Mouse (Mus musculus): ENCODE data around the gene Gnb2. TPM values are rescaled to one million over a fixed set of nuclear protein-coding genes. Genes with fewer than 3 reads are reported as not detected.

Gnb2 gene
- polyA plus RNA-seq, 1 experiment from 2014 or later, result 440 TPM

GRCm38 (mm10) chr5:137541768-137542540, 8.6 kb upstream of the Gnb2 start:
- no peak for TF ChIP-seq CTCF (IDR thresholded peaks at IDR 0.05; ENCODE audit: low read depth)
- Histone ChIP-seq H3K27ac (ENCODE audit: low read depth) (no peak overlapping the region), H3K4me1 (ENCODE audit: insufficient read depth) (no peaks in the 10 kb centered on the region), H3K27me3 (ENCODE audit: insufficient read depth, low read length) (no peaks in the 10 kb centered on the region), H3K9ac (no peak overlapping the region), H3K4me2 (no peak overlapping the region), H3K9me3 (ENCODE audit: low read depth, low read length) (no peaks in the 10 kb centered on the region), H3K36me3 (ENCODE audit: insufficient read depth) (no peaks in the 10 kb centered on the region), H3K4me3 (ENCODE audit: low read depth, low read length) (no peak overlapping the region)
- DNase-seq (no peak), ATAC-seq (ENCODE audit: insufficient read depth) (no peak)
- 63% methylated on average over 5 of the region's 5 CpGs for WGBS

DNA sequence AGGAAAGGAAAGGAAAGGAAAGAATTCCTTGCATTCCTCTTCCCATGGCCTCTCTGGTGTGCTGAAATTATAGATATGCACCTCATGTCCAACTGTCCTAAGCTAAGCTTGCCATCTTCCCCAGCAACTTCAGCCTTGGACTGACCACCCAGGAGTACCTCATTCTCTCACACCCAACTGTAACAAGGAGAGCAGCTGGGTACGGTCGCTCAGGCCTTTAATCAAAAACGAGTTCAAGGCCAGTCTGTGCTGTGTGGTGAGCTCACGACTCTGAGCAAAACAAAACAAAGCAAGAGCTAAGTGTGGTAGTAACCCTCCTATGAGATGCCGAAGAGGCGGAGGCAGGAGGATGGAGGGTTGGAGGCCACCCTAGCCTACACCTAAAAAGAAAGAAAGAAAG, 7.7 kb upstream of the Gnb2 start:
- WGBS, result 67% methylated on average over 6 of the region's 6 CpGs
- H3K9ac ChIP-seq, result no peak overlapping the region
- H3K4me1 ChIP-seq (ENCODE audit: insufficient read depth), result no peaks in the 10 kb centered on the region
- no peak overlapping the region for H3K4me3 ChIP-seq (ENCODE audit: low read depth, low read length)
- H3K4me2 ChIP-seq, result no peak overlapping the region
- no peaks in the 10 kb centered on the region for H3K36me3 ChIP-seq (ENCODE audit: insufficient read depth)
- ATAC-seq (ENCODE audit: insufficient read depth) (no peak), DNase-seq (no peak)
- no peak for TF ChIP-seq CTCF (IDR thresholded peaks at IDR 0.05; ENCODE audit: low read depth)
- H3K27ac ChIP-seq (ENCODE audit: low read depth), result no peak overlapping the region
- H3K27me3 ChIP-seq (ENCODE audit: insufficient read depth, low read length), result no peaks in the 10 kb centered on the region
- H3K9me3 ChIP-seq (ENCODE audit: low read depth, low read length), result no peaks in the 10 kb centered on the region

DNA sequence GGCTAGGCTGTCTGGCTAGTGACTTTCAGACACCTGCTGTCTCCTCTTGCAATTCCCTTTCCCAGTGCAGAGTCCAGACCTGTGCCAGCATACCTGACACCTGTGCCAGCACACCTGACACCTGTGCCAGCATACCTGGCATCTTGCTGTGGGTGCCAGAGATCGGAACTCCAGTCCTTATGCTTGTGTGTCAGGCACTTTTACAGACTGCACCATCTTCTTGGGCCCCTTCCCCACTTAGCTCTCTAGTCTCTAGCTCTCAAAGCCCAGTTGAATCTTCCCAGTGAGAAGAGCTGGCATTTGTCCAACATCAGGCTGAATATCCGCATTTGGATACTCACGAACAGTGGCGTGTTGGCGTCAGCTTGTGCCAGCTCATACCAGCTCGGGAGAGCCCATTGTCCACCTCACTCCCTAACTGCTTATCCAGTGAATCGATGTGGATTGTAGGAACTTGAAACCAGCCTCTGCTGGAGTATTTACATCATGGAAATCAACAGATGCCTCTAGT, 6.0 kb upstream of the Gnb2 start:
- Histone ChIP-seq H3K4me2 (no peak overlapping the region), H3K4me1 (ENCODE audit: insufficient read depth) (no peaks in the 10 kb centered on the region), H3K27me3 (ENCODE audit: insufficient read depth, low read length) (no peaks in the 10 kb centered on the region), H3K9ac (no peak overlapping the region), H3K4me3 (ENCODE audit: low read depth, low read length) (no peak overlapping the region), H3K9me3 (ENCODE audit: low read depth, low read length) (no peaks in the 10 kb centered on the region), H3K27ac (ENCODE audit: low read depth) (no peak overlapping the region), H3K36me3 (ENCODE audit: insufficient read depth) (no peaks in the 10 kb centered on the region)
- DNase-seq (peak; percentile 74), ATAC-seq (ENCODE audit: insufficient read depth) (no peak)
- WGBS, result 43% methylated on average over 7 of the region's 7 CpGs
- no peak for TF ChIP-seq CTCF (IDR thresholded peaks at IDR 0.05; ENCODE audit: low read depth)

- H3K4me3 ChIP-seq (ENCODE audit: low read depth, low read length), result no peak overlapping the region
- no peak for ATAC-seq (ENCODE audit: insufficient read depth)
Measured at GRCm38 (mm10) chr5:137537461-137537860, 4.2 kb upstream of the Gnb2 start.

GRCm38 (mm10) chr5:137535318-137535717, 2.0 kb upstream of the Gnb2 start:
- H3K27me3 ChIP-seq (ENCODE audit: insufficient read depth, low read length), result no peaks in the 10 kb centered on the region
- peaks cover 5% of the 10 kb centered on the region; the same call in 1 of the 2 replicates for H3K4me1 ChIP-seq (ENCODE audit: insufficient read depth)
- TF ChIP-seq CTCF (IDR thresholded peaks at IDR 0.05; ENCODE audit: low read depth), result no peak
- H3K4me3 ChIP-seq (ENCODE audit: low read depth, low read length), result no peak overlapping the region
- no peak overlapping the region for H3K9ac ChIP-seq
- ATAC-seq (ENCODE audit: insufficient read depth) (no peak), DNase-seq (no peak)
- no peak overlapping the region for H3K27ac ChIP-seq (ENCODE audit: low read depth)
- no peaks in the 10 kb centered on the region for H3K9me3 ChIP-seq (ENCODE audit: low read depth, low read length)
- no peak overlapping the region for H3K4me2 ChIP-seq
- 71% methylated on average over 9 of the region's 9 CpGs for WGBS
- H3K36me3 ChIP-seq (ENCODE audit: insufficient read depth), result peaks cover 2% of the 10 kb centered on the region

More at GRCm38 (mm10) chr5:137537461-137537860, 4.2 kb upstream of the Gnb2 start:
- Histone ChIP-seq H3K27ac (ENCODE audit: low read depth) (no peak overlapping the region), H3K9me3 (ENCODE audit: low read depth, low read length) (no peaks in the 10 kb centered on the region), H3K4me2 (no peak overlapping the region), H3K9ac (no peak overlapping the region), H3K4me1 (ENCODE audit: insufficient read depth) (0 out of 2 replicates have a peak, but pooled peaks cover 2% of the 10 kb centered on the region), H3K36me3 (ENCODE audit: insufficient read depth) (no peaks in the 10 kb centered on the region), H3K27me3 (ENCODE audit: insufficient read depth, low read length) (no peaks in the 10 kb centered on the region)
- DNase-seq, result no peak
- no peak for TF ChIP-seq CTCF (IDR thresholded peaks at IDR 0.05; ENCODE audit: low read depth)
- WGBS, result 44% methylated on average over 4 of the region's 4 CpGs

DNA sequence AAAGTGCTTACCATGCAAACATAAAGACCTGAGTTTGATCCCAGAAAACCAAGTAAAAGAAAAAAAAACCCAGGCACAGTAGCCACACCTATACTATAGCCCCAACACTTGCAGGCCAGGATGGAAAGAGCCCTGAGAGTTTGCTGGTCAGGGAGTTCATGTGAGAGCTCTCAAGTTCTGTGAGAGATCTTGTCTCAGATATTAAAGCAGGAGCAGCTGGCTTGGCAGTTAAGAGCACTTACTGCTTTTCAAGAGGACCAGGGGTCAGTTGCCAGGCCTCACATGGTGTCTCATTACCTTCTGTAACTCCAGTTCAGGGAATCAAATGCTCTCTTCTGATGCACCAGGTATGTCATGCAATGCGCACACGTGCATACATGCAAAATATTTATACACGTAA, 1.5 kb upstream of the Gnb2 start:
- Histone ChIP-seq H3K4me1 (ENCODE audit: insufficient read depth) (peaks cover 5% of the 10 kb centered on the region; the same call in 1 of the 2 replicates), H3K4me2 (no peak overlapping the region), H3K27ac (ENCODE audit: low read depth) (no peak overlapping the region), H3K36me3 (ENCODE audit: insufficient read depth) (peaks cover 8% of the 10 kb centered on the region), H3K4me3 (ENCODE audit: low read depth, low read length) (no peak overlapping the region), H3K9ac (no peak overlapping the region), H3K9me3 (ENCODE audit: low read depth, low read length) (no peaks in the 10 kb centered on the region), H3K27me3 (ENCODE audit: insufficient read depth, low read length) (no peaks in the 10 kb centered on the region)
- no peak for ATAC-seq (ENCODE audit: insufficient read depth)
- 77% methylated on average over 3 of the region's 3 CpGs for WGBS
- no peak for DNase-seq
- no peak for TF ChIP-seq CTCF (IDR thresholded peaks at IDR 0.05; ENCODE audit: low read depth)

DNA sequence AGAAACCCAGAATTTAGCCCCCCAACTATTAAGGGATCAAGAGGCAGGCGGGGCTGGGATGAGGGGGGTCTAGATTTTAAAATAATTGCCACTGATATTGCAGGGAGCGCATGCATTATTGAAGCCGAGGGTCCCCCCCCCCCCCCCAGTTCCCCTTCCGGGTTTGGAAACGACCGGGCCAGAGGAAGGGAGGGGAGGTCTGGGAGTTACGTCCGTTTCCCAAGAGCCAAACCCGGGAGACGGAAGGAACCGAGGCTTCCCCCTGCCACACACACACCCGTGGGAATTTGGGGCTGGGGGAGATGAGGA, 548 bp downstream of the Gnb2 start:
- peaks cover 5% of the 10 kb centered on the region; the same call in 1 of the 2 replicates for H3K4me1 ChIP-seq (ENCODE audit: insufficient read depth)
- peak overlapping the region; percentile 83 for H3K4me3 ChIP-seq (ENCODE audit: low read depth, low read length)
- H3K27me3 ChIP-seq (ENCODE audit: insufficient read depth, low read length), result no peaks in the 10 kb centered on the region
- no peaks in the 10 kb centered on the region for H3K9me3 ChIP-seq (ENCODE audit: low read depth, low read length)
- TF ChIP-seq CTCF (IDR thresholded peaks at IDR 0.05; ENCODE audit: low read depth), result no peak
- no peak for DNase-seq
- peak overlapping the region; percentile 96 for H3K4me2 ChIP-seq
- H3K27ac ChIP-seq (ENCODE audit: low read depth), result peak overlapping the region; percentile 92
- H3K9ac ChIP-seq, result peak overlapping the region; percentile 82
- under 1% methylated on average over 9 of the region's 12 CpGs for WGBS
- peak; percentile 10 for ATAC-seq (ENCODE audit: insufficient read depth)
- peaks cover 28% of the 10 kb centered on the region for H3K36me3 ChIP-seq (ENCODE audit: insufficient read depth)

Data from lung, embryonic 14.5 days (tissue).